Mouse (Mus musculus) cerebellum, adult 2 months (tissue): ENCODE measurements around the gene Ndufv1.
"Not testable (repeated sequence)": the region's sequence is repeated elsewhere in the genome, so short reads cannot be mapped to it uniquely, and the experiment has no call there.

Experiments used
- CTCF ChIP-seq: fragments of 200-500 bp; IDR thresholded peaks from 2 replicates; pipeline ENCODE4 v1.5.1; 2011; ENCODE audit warnings: low read depth, mild to moderate bottlenecking, control low read depth, low read length, moderate library complexity, borderline replicate concordance; ENCODE audit not compliant: insufficient read depth
- POLR2A ChIP-seq: fragments of 200-500 bp; IDR thresholded peaks from 2 replicates; pipeline ENCODE4 v1.6.1; 2011; ENCODE audit warnings: low read length, control low read depth, borderline replicate concordance; ENCODE audit not compliant: insufficient read depth

GRCm38 (mm10) chr19:4044109-4044508, 31.5 kb upstream of the Ndufv1 start:
- not testable (repeated sequence) for TF ChIP-seq CTCF, POLR2A
